Comparison of ENCODE assay signal across 16 mouse cellular contexts in genomic region chr8:124922490-124923089, GRCm38 (mm10). TPM values are rescaled to one million over a fixed set of nuclear protein-coding genes. Genes with fewer than 3 reads are reported as not detected.
A peak's percentile ranks its signal among the peaks of the same experiment; 100 is the strongest.
DNase-seq lines count a peak whose midpoint lies in the region; ATAC-seq and TF ChIP-seq lines count a peak whose summit lies in the region.
"Had no signal": no experiment of that assay in that cellular context is flagged by ENCODE, and none has a peak within 500 bp of the region (broad histone marks: within the 10 kb centered on the region; RNA-seq: fewer than 3 reads in every experiment).

No protein-coding gene starts in this region.

- TF ChIP-seq CTCF in left cerebral cortex, adult 2 months (IDR thresholded peaks at IDR 0.05): no peak

- peak; percentile 19 to 30 for DNase-seq in adrenal gland, postnatal 36 days
- DNase-seq in adrenal gland, adult 8-10 months: no peak
- no peak for DNase-seq in left cerebral cortex, adult 2 months (ENCODE audit: extremely low spot score in 1 of 2, low spot score in 2 of 2)
- DNase-seq in left cerebral cortex, postnatal 4 days: no peak
- peak; percentile 54 for DNase-seq in NIH3T3 (ENCODE audit: low read depth)
- DNase-seq in ovary, adult 18-20 months (ENCODE audit: low spot score): no peak
- DNase-seq in testis, postnatal 14 days (ENCODE audit: low spot score): no peak
- DNase-seq: lung, embryonic 14.5 days; thymus, postnatal 36 days had no signal

- H3K27ac ChIP-seq in left cerebral cortex, adult 2 months: peak overlapping the region; percentile 24; the same call in 1 of the 2 replicates
- H3K27ac ChIP-seq: embryonic facial prominence, embryonic 13.5 days; forebrain, embryonic 12.5 days; layer of hippocampus, adult 2 months; midbrain, embryonic 12.5 days had no signal

- ATAC-seq in megakaryocyte, adult 5-6 weeks (ENCODE audit: poor library complexity, severe bottlenecking): peak; percentile 28
- ATAC-seq: CD4-positive, CD25-positive, alpha-beta regulatory T cell, adult 4 months; inflammation-experienced regulatory T-cells, adult 6 months had no signal

- intact Hi-C loops in left cerebral cortex, adult 2 months (cut with DNase I): no loop called here
- intact Hi-C loops in left cerebral cortex, postnatal 4 days (cut with DNase I): no loop called here

- H3K4me3 ChIP-seq in left cerebral cortex, adult 2 months: no peak overlapping the region
- H3K4me3 ChIP-seq: embryonic facial prominence, embryonic 13.5 days; forebrain, embryonic 12.5 days; layer of hippocampus, adult 2 months; midbrain, embryonic 12.5 days had no signal

RNA-seq across cellular contexts. Expression of gene Sprtn, which starts 24.9 kb away (rescaled TPM):
- 10 to 100 TPM; 19.0 to 19.7 TPM for total RNA-seq in adrenal gland, postnatal 36 days (2021)
- 10 to 100 TPM; 19.4 to 23.6 (median 21.5) TPM for total RNA-seq in adrenal gland, adult 8-10 months (2022)
- total RNA-seq in left cerebral cortex, adult 2 months (2021): 10 to 100 TPM; 13.8 to 15.5 TPM
- 10 to 100 TPM; 17.2 to 17.6 TPM for total RNA-seq in left cerebral cortex, postnatal 4 days (2021)
- 11.0 and 11.1 TPM in 2 replicates for total RNA-seq in megakaryocyte, adult 5-6 weeks (2015)
- total RNA-seq in megakaryocyte, adult 5-6 weeks (2017): 18.9 and 20.7 TPM in 2 replicates

RNA-seq across cellular contexts. Expression of gene Exoc8, which starts 25.1 kb away (rescaled TPM):
- 10 to 100 TPM; 23.0 to 24.0 TPM for total RNA-seq in adrenal gland, postnatal 36 days (2021)
- 10 to 100 TPM; 22.1 to 28.1 (median 25.0) TPM for total RNA-seq in adrenal gland, adult 8-10 months (2022)
- total RNA-seq in left cerebral cortex, adult 2 months (2021): 10 to 100 TPM; 35.1 to 36.5 TPM
- 10 to 100 TPM; 32.8 to 33.8 TPM for total RNA-seq in left cerebral cortex, postnatal 4 days (2021)
- 6.5 and 8.9 TPM in 2 replicates for total RNA-seq in megakaryocyte, adult 5-6 weeks (2015)
- 14.5 and 16.1 TPM in 2 replicates for total RNA-seq in megakaryocyte, adult 5-6 weeks (2017)

RNA-seq across cellular contexts. Expression of gene Egln1, which starts 26.5 kb away (rescaled TPM):
- 10 to 100 TPM; 50.2 to 64.1 TPM for total RNA-seq in adrenal gland, postnatal 36 days (2021)
- total RNA-seq in adrenal gland, adult 8-10 months (2022): 10 to 100 TPM; 48.2 to 56.7 (median 50.9) TPM
- total RNA-seq in left cerebral cortex, adult 2 months (2021): 10 to 100 TPM; 66.7 to 68.4 TPM
- 10 to 100 TPM; 57.0 to 59.0 TPM for total RNA-seq in left cerebral cortex, postnatal 4 days (2021)
- total RNA-seq in megakaryocyte, adult 5-6 weeks (2015): 26.5 and 28.4 TPM in 2 replicates
- 17.8 and 19.2 TPM in 2 replicates for total RNA-seq in megakaryocyte, adult 5-6 weeks (2017)

RNA-seq across cellular contexts. Expression of gene 2810004N23Rik, which starts 59.7 kb away (rescaled TPM):
- total RNA-seq in adrenal gland, postnatal 36 days (2021): 10 to 100 TPM; 30.1 to 31.9 TPM
- total RNA-seq in adrenal gland, adult 8-10 months (2022): 10 to 100 TPM; 27.5 to 31.3 (median 29.2) TPM
- total RNA-seq in left cerebral cortex, adult 2 months (2021): 10 to 100 TPM; 19.0 to 20.3 TPM
- 10 to 100 TPM; 21.2 to 24.2 TPM for total RNA-seq in left cerebral cortex, postnatal 4 days (2021)
- 11.6 and 13.2 TPM in 2 replicates for total RNA-seq in megakaryocyte, adult 5-6 weeks (2015)
- total RNA-seq in megakaryocyte, adult 5-6 weeks (2017): 23.9 and 24.4 TPM in 2 replicates

RNA-seq across cellular contexts. Expression of gene Gnpat, which starts 59.8 kb away (rescaled TPM):
- total RNA-seq in adrenal gland, postnatal 36 days (2021): 100 to 1,000 TPM in 1 of 2 experiments, 10 to 100 TPM in 1; 93.1 to 104 TPM
- 100 to 1,000 TPM in 3 of 4 experiments, 10 to 100 TPM in 1; 93.8 to 131 (median 107) TPM for total RNA-seq in adrenal gland, adult 8-10 months (2022)
- 10 to 100 TPM; 54.7 to 65.8 TPM for total RNA-seq in left cerebral cortex, adult 2 months (2021)
- 10 to 100 TPM; 62.1 to 69.6 TPM for total RNA-seq in left cerebral cortex, postnatal 4 days (2021)
- 44.3 and 54.3 TPM in 2 replicates for total RNA-seq in megakaryocyte, adult 5-6 weeks (2015)
- 43.9 and 50.3 TPM in 2 replicates for total RNA-seq in megakaryocyte, adult 5-6 weeks (2017)

Comparison
In these comparisons a context has a peak if more than half of its experiments do, and no peak if none do; other contexts are left out.
1. DNase-seq: peak in adrenal gland, postnatal 36 days (2 of 2) and NIH3T3 (single experiment); none in adrenal gland, adult 8-10 months (single experiment), left cerebral cortex, adult 2 months (0 of 2), left cerebral cortex, postnatal 4 days (single experiment), ovary, adult 18-20 months (single experiment) and testis, postnatal 14 days (single experiment).